Mouse (Mus musculus): Measurements from ENCODE around the gene Dtnbp1. TPM values are rescaled to one million over a fixed set of nuclear protein-coding genes. Genes with fewer than 3 reads are reported as not detected.

The Dtnbp1 gene
- total RNA-seq, 2 experiments from 2014 or later, result 38.1 to 47.0 TPM

DNA sequence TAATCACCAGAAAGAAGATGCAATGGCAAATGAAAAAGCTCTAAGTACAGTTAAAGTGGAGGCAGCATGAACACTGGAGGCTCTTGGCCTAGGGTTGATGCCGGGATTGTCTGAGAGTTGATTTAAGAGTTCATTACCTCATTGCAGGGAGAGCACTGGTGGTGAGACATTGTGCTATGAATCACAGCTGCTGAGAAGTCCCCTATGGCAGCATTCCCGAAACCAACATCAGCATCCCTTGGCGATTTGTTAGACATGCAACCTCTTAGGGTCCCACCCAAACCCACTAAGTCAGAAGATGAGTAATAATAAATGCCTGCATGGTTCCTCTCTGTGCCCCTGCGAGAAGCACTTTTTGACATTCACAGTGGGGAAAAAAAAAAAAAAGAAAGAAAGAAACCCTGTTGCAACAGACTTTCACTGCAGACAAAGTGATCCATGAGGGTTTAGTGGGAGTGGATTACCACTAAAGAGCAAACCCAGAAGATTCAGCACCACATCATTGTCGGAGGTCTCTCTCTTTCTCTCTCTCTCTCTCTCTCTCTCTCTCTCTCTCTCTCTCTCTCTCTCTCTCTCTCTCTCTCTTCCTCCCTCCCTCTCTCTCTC lies 3.1 kb upstream of the Dtnbp1 start:
- intact Hi-C loops (cut with DNase I), result no loop called here

DNA sequence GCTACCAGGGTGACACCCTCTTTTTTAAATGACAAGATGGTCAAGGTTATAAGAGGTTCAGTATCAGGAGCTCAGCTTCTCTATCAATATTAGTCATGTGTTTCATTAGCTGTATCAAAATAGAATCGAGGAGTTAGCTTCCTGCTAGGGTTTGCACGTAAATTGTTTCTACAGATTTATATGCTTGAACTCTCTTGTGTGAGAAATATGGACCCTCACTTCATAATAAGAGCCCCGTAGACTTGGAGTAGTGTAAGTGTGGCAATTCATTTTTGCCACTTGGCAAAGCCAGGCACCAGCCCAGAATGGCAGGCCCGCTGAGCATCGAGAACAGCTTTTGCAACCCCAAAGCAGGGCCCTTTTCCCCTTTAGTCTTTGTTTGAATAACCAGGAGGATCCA lies 1.1 kb upstream of the Dtnbp1 start:
- no peak for DNase-seq
- intact Hi-C loops (cut with DNase I), result no loop called here

More for the DNA sequence above, 3.1 kb upstream of the Dtnbp1 start:
- peak in 1 of 2 experiments; percentile 10 for DNase-seq

DNA sequence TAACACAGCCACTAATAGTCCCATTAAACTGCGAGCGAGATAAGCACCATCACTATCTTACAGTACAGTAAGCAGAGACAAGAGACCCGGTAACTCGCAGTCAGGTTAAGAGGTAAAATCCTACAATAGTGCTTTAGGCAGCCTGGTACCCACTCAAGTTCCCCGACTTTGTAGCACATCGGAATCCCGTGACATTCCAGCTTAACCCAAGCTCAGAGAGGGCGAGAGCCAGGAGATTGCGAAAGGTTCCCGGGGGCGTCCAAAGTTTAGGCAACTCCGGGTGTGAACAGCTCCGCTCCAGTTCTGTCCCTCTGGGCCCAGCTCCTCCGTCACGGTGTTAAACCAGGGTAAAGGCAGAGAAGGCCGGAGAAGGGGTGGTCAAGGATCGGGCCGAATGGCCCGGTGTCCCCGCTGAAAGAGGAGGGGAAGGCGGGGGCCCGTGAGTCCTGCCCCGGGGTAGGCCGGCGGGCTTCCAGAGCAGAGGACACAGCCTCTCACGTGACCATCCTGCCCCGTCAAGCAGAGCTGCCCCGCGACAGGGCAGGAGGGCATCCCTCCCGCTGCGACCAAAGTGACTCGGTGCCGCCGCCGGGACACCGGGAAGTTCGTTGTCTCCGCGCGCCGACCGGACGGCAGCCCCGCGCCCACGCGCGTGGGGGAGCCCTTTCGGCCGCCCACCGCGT lies 578 bp downstream of the Dtnbp1 start:
- intact Hi-C loops (cut with DNase I), result no loop called here

DNA sequence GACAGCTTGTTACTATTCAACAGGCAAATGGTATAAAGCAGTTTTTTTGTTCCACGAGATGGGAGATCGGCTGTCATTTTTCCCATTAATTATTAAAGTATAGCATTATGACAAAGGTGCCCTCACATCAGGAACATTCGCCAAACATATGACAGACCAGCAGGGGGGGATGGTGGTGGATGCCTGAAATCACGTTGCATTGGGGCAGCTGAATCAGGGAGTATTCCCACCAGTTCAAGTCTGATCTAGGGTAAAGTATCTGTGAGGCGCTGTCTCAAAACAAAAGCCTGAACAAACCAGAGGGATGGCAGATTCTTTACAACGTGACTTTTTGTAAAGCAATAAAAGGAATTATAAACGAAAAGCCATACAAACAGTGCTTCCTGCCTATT lies 1.1 kb downstream of the Dtnbp1 start:
- DNase-seq, result no peak
- intact Hi-C loops (cut with DNase I), result no loop called here

More for the DNA sequence above, 578 bp downstream of the Dtnbp1 start:
- peak; percentile 77 to 82 for DNase-seq

DNA sequence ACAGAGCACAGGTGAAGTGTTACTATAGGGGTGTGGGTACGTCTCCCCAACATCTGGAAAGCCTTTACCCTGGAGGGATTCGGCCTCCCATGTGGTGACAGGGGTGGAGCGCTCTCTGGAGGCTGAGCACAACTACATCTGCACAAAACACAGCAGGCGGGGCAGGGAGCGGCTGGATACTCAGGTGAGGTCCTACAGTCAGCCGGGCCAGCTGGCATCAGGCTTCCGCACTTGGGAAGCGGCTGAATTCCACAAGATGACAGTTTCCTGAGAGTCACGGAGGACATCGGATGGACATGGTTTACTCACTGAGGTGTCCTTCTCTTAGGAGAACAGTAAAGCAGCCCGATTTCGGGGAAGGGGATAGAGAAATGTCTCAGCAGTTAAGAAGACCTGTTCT lies 2.7 kb downstream of the Dtnbp1 start:
- no peak for DNase-seq
- intact Hi-C loops (cut with DNase I), result no loop called here

DNA sequence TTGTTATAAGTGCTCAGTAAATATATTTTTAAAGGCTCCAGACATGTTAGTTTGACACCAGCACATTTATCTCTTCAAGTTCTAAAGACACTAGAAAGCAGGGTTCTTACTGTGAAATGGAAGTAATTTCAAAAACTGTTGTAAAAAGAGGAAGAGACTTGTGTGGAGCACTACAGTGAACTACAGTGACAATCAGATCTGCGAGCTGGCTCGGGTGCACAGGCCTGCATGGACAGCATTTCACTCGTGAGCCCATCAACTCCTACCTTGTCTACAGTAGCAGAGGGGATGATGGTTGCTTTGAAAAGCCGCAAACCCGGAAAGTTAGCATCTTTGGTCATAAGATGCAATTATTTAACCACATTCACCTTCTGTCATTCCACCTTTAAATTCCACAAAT lies 5.6 kb downstream of the Dtnbp1 start:
- intact Hi-C loops (cut with DNase I), result no loop called here
- no peak for DNase-seq

DNA sequence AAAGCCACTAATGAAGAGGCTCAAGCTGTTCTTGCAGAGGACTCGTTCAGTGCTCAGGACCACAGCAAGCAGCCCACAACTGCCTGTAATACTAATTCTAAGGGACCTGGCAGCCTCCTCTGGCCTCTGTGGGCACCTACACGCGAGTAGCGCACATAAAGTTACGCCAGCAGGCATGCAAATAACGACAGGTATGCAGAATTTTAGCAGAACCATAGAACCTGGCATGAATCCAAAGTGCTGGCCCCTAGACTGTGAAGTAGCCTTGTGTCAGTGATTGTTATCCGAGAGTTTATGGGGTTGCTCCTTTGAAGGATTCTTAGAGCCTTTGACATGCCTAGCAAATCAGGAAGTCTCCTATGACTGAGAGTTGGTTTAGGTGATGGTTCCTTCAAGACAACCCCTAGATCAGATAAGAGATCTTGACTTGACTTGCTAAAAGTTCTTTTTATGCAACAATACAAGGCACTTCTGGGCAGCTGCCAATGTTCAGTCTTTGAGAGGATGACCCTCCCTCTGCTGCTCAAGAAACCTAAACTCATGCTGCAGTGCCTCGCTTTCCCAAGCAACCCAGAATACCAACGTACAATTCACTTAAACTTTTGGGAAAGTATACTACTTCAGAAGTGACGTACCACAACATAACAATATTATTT lies 9.3 kb downstream of the Dtnbp1 start:
- intact Hi-C loops (cut with DNase I), result no loop called here
- no peak for DNase-seq

DNA sequence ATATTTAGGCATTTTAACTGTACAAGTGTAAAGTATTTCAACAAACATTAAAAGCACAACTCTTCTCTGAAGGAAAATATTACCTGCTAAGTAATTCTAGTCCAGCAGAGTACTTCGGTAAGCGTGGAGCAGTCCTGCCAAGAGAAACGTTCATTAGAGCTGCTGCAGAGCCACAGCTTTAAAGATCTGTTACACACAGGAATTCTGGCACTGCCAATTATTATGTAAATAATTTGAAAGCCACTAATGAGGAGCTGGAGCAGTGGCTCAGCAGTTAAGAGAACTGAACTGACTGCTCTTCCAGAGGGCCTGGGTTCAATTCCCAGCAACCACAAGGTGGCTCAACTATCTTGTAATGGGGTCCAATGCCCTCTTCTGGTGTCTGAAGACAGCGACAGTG lies 10.0 kb downstream of the Dtnbp1 start:
- no peak for DNase-seq
- intact Hi-C loops (cut with DNase I), result no loop called here

DNA sequence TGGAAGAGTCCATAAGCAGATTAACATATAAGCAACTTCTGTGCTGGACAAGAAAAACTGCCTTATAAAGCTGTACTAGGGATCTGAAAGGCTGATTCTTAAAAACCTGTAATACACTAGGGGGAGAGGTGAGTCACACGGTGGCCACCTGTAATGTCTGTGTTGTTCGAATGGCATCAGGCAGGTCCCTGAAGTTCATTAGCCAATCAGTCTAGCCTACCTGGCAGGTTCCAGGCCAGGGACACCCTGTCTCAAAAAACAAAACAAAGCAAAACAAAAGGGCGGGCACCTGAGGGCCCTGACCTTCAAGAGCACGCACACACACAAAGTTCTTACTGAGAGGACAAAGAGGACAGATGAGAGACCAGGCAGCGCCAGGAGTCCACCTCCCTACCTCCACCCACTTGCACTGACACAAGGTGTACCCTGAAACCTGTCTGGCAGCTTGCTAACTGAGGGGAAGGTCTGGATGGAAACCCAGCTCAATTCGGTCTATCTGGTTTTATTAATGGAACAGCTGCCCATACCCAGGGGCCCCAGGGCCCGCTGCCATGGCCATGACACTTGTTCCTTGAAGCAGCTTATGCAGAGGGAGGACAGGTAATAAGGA lies 11.8 kb downstream of the Dtnbp1 start:
- intact Hi-C loops (cut with DNase I), result no loop called here

DNA sequence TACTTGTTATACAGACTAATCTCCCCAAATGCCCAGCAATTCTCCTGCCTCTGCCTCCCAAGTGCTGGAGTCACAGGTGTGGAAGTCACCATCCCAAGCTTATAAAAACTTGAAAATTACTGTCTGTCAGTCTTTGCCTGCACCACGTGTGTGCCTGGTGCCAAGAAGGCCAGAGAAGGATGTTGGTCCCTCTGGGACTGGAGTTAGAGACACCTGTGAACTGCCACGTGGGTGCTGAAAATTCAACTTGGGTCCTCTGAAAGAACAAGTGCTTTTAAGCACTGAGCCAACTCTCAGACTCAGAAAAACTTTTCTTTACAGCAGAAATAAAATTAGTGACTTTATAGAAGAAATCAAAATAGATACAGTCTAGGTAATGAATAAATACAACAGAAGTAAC lies 15.6 kb downstream of the Dtnbp1 start:
- DNase-seq, result no peak
- intact Hi-C loops (cut with DNase I), result no loop called here

More for the DNA sequence above, 11.8 kb downstream of the Dtnbp1 start:
- DNase-seq, result no peak

DNA sequence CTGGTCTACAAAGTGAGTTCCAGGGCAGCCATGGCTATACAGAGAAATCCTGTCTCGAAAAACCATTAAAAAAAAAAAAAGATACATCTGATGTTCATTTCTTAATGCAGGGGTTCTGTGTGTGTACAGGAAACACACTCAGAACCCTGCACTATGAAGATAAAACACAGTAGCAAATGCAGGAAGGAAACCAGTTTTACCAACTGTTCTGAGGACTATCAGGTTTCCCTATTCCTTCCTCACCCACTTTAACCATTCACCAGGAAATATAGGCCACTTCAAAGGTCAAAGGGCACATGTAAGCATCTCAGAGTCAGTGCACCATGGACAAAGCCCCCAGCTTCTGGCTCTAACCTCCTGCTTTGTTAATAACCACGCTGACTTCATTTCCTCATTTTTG lies 16.6 kb downstream of the Dtnbp1 start:
- intact Hi-C loops (cut with DNase I), result no loop called here
- no peak for DNase-seq

DNA sequence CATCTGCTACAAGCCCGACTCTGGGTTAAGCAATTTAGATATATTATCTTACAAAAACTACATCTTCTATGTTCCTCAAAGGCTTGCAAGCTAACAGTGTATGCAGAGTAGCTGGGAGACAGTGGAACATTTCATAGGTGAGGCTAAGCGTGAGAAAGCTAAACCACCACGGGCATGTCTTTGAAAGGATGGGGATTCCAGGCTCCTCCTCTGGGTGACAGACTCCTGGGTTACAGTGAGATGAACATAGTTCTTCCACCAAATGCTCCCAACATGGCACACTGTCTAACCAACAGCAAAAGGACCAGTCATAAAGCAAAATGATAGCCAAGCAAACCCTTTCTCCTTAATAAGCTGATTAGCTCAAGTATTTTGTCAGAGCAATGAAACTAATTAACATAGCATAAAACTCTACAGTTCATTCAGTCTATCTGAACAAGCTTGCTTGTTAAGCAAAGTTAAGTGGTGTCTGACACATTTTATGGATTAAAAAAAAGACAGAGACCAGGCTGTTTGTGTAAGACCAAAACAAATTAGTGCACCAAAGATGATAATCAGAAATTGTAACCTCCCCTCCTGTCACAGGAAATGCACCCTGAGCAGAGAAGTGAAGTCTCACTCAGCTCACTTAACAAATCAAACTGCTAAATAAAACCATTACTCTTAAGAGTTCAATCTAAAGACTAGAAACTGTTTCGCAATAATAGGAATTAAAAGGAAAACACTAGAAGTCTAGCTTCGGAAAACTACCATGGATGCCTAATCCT lies 18.1 kb downstream of the Dtnbp1 start:
- DNase-seq, result no peak
- intact Hi-C loops (cut with DNase I), result no loop called here

DNA sequence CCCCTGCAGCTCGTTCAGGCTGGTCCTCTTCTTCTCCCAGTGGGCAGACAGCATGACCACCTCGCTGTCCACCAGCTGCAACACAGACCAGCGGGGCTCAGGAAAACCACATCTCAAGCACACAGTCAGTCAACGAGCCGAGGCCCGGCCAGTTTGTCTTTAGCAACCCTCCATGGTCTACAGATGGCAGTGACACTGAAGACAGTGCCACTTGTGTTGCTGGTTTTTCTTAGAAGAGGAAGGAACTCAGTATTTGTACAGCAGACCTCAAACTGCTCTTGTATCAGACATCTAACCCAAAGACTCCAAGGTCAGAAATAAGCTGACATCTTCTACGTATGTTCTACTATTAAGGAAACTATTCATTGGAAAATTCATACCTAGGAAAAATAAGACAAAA lies 19.1 kb downstream of the Dtnbp1 start:
- intact Hi-C loops (cut with DNase I), result no loop called here
- DNase-seq, result no peak

DNA sequence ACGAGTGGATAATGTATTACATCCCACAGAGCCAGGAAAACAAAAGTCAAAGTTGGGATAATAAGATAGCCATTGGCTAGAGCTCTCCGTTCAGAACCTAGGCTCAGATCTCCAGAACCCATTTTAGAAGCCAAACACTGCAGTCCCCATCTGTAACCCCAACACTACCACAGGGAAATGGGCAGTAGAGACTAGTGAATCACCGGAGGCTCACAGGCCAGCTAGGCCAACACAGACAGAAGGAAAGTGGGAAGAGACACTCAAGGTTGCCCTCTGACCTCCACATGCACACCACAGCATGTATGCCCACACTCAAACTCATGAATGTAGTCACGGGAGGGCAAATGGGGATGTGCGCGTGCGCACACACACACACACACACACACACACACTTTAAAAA lies 22.5 kb downstream of the Dtnbp1 start:
- intact Hi-C loops (cut with DNase I), result loop anchor here (10.0 kb wide), 1 partner anchor 1185 kb away; no protein-coding TSS in a partner anchor

DNA sequence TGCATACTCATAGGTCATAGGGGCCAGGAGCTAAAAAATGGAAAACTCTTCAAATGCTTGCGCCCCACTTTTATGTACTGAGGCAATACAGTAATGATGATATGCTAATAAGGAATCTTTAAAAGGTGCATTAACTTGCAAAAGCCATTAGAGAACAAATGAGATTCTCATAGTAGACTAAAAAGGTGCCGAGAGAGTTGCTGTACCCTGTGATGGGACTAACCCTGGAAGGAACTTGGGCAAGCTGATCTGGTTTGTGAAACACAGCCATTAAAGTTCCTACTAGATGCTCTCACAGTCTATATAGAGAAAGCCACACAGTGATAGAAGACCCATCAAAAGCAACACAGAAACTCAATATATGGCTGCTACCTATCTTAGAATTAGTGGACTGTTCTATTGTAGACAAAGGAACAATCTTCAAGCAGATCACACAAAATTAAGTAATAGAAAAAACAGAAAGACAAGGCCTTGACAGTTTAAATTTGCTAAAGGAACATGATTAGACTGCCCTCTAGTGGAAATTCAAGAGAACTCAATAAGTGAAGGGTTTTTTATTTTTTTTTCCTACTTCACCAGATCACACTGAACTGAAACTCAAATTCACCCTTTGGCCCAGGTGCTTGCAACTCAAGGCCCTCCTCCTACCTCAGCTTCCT lies 24.3 kb downstream of the Dtnbp1 start:
- intact Hi-C loops (cut with DNase I), result loop anchor here (10.0 kb wide), 1 partner anchor 1183 kb away; no protein-coding TSS in a partner anchor
- DNase-seq, result no peak

More for the DNA sequence above, 22.5 kb downstream of the Dtnbp1 start:
- DNase-seq, result no peak

DNA sequence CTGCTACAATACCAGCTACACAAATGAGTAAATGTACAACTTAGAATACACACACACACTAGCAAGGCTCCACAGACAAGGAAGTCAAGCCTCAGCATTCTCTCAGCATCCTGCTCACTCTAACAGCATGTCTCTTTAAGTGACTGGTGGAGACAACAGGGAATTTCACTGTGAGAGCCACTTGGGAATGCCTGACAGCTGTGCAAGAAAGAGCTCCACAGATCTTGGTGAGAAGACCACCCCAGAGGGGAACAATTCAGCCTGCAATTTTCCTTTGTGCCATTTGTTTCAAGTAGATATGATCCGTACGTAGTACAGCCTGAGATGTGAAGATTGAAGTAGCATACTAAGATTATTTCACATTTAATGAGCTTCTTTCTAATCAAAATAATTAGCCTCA lies 24.9 kb downstream of the Dtnbp1 start:
- no peak for DNase-seq
- intact Hi-C loops (cut with DNase I), result loop anchor here (10.0 kb wide), 1 partner anchor 1182 kb away; no protein-coding TSS in a partner anchor

DNA sequence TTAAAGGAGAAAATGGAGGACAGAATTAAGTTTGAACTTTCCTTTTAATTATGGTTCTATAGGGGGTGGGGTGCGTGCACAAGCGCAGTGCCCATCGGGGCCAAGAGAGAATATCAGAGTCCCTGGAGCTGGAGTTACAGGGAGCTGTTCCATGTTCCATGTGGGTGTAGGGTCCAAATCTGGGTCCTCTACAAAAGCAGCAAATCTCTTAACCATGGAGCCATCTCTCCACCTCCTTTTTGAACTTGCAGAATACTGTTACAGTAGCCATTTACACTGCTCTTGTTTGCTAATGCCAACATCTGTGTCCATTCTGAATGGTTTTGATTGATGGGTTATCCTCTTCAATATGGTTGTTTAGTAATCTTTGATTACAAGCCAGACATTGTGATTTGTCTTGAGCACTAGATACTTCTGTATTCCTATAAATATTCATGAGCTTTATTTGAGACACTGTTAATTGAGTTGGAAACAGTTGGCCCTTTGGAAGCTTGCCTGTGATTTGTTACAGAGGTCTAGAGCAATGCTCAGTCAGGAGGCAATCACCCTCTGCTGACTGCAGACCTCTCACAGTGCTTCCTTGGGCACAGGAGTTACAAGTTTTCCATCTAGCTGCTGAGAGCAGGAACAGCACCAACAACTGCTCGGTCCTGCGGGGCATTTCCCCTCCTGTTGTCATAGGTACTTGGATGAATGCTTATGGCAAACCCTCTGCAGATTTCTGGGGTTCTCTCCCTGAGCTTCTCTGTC lies 41.2 kb downstream of the Dtnbp1 start:
- intact Hi-C loops (cut with DNase I), result no loop called here

DNA sequence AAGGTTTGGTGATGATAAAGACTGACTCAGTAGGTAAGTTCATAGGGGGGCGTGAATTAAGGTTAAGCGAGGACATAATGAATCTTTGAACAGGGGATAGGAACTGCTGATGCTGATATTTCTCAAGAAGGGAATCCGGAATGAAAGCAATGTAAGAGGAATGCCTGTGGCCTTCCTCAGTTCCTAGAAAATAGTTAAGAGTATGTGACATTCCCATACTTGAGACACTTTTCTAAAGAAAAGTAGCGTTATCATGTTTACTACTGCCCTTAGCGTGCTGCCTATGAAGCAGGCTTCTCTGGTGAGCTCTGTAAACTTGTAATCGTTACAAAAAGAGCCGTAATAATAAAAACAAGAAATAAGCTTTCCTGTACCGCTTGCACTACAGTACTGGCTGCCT lies 44.9 kb downstream of the Dtnbp1 start:
- intact Hi-C loops (cut with DNase I), result no loop called here
- DNase-seq, result no peak

More for the DNA sequence above, 41.2 kb downstream of the Dtnbp1 start:
- no peak for DNase-seq

DNA sequence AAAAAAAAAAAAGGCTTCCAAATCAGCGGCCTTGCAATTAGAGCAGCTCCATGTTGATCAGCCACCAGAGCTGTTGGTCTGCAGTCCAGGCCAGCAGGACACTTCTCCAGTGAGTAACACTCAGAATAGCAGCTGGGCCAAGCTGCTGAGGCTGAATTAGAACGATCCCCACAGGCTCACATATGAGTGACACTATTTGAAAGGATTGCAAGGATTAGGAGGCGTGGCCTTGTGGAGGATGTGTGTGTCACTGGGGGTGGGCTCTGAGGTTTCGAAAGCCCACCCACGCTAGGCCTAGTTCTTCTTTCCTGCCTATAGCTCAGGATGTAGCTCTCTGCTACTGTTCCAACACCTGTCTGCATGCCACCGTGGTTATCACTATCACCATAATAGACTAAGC lies 46.2 kb downstream of the Dtnbp1 start:
- no peak for DNase-seq
- intact Hi-C loops (cut with DNase I), result no loop called here
